Mouse (Mus musculus) gastrocnemius, adult 2 months (tissue): Measurements from ENCODE around the gene Psma4. TPM values are rescaled to one million over a fixed set of nuclear protein-coding genes. Genes with fewer than 3 reads are reported as not detected.
"Not testable (repeated sequence)": the region's sequence is repeated elsewhere in the genome, so short reads cannot be mapped to it uniquely, and the experiment has no call there.

Experiments
- DNase-seq: peaks from one replicate; pipeline ENCODE4 v3.0.0; 2022
- H3K27ac ChIP-seq: fragments of 200-600 bp; 2 replicates; pipeline ENCODE4 v1.8.1; 2022; ENCODE audit warnings: mild to moderate bottlenecking
- H3K4me3 ChIP-seq: fragments of 200-600 bp; 2 replicates; pipeline ENCODE4 v1.8.1; 2022; ENCODE audit warnings: mild to moderate bottlenecking, moderate library complexity
- CTCF ChIP-seq: fragments of 200-600 bp; IDR thresholded peaks from 2 replicates; pipeline ENCODE4 v1.8.1; 2022; ENCODE audit warnings: antibody characterized with exemption, mild to moderate bottlenecking, moderate library complexity
- intact Hi-C: fragments of 180-260 bp; cut with DNase I; formaldehyde crosslinking; loops from one replicate; pipeline ENCODE4 v1.15.1; 2025
- total RNA-seq, 2 experiments: library from RNA; stranded (reverse); gene quantifications; 2 replicates each; pipeline ENCODE4 v1.2.3; 2021

Gene Psma4
- total RNA-seq, 2 experiments from 2014 or later, result 131 TPM

GRCm38 (mm10) chr9:54944467-54944866 is 6.1 kb upstream of the Psma4 start:
- Histone ChIP-seq H3K27ac (no peak overlapping the region), H3K4me3 (no peak overlapping the region)
- intact Hi-C loops, result no loop called here
- no peak for DNase-seq
- peak; percentile 11; the same call in 1 of the 2 replicates for TF ChIP-seq CTCF

DNA sequence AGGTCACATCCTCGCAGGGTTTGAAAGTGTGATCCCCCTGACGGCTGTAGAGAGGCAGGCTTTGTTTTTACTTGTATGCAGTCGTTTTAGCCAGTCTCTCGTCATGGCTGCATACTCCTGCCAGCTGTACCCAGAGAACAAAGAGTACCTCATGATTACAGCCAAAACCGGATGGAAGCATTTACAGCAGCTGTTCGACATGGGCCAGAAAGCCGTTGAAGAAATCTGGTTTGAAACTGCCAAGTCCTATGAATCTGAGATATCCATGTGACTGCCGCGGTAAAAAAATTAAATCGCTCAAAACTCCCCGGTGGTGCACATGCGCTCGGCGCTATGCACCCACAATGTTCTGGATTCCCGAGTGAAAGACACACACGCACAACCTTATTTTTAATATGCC is 4.3 kb upstream of the Psma4 start:
- TF ChIP-seq CTCF, result no peak
- intact Hi-C loops, result no loop called here
- H3K27ac ChIP-seq, result no peak overlapping the region
- DNase-seq, result no peak
- H3K4me3 ChIP-seq, result peak overlapping the region; percentile 54

GRCm38 (mm10) chr9:54949465-54949864 is 1.1 kb upstream of the Psma4 start:
- no peak for TF ChIP-seq CTCF
- intact Hi-C loops, result no loop called here
- DNase-seq, result peak; percentile 57

GRCm38 (mm10) chr9:54950162-54950561 is 428 bp upstream of the Psma4 start:
- intact Hi-C loops, result loop anchor here (2.0 to 5.0 kb wide), 3 partner anchors 33 to 218 kb away; partner anchors contain the start of genes Hykk, Ireb2 and Wdr61
- DNase-seq, result not testable (repeated sequence)
- Histone ChIP-seq H3K4me3 (peak overlapping the region; percentile 98), H3K27ac (peak overlapping the region; percentile 93)

More at GRCm38 (mm10) chr9:54949465-54949864, 1.1 kb upstream of the Psma4 start:
- Histone ChIP-seq H3K4me3 (no peak overlapping the region), H3K27ac (peak overlapping the region; percentile 93)

- Histone ChIP-seq H3K4me3 (no peak overlapping the region), H3K27ac (no peak overlapping the region)
- TF ChIP-seq CTCF, result no peak
- intact Hi-C loops, result no loop called here
- no peak for DNase-seq
These were observed 10.5 kb downstream of the Psma4 start for GRCm38 (mm10) chr9:54961059-54961458.

DNA sequence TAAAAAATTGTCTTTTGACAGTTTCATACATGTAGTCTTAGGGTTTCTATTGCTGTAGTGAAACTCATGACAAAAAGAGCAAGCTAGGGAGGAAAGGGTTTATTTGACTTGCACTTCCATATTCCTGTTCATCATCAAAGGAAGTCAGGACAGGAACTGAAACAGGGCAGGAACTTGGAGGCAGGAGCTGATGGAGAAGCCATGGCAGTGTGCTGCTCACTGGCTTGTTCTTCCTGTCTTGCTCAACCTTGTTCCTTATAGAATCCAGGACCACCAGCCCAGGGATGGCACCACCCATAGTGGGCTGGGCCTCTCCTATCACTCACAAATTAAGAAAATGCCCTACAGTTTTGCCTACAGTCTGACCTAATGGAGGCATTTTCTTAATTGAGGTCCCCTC is 13.1 kb downstream of the Psma4 start:
- Histone ChIP-seq H3K27ac (no peak overlapping the region), H3K4me3 (no peak overlapping the region)
- TF ChIP-seq CTCF, result no peak
- intact Hi-C loops, result no loop called here
- DNase-seq, result no peak

GRCm38 (mm10) chr9:54969972-54970637 is 19.5 kb downstream of the Psma4 start:
- Histone ChIP-seq H3K4me3 (no peak overlapping the region), H3K27ac (no peak overlapping the region)
- DNase-seq, result no peak
- TF ChIP-seq CTCF, result no peak
- intact Hi-C loops, result no loop called here

GRCm38 (mm10) chr9:54980674-54981073 is 30.1 kb downstream of the Psma4 start, which contains the start of gene Chrna5:
Gene Chrna5 (plus strand): TSS chr9:54980880.
- TF ChIP-seq CTCF, result no peak
- Histone ChIP-seq H3K27ac (no peak within 1 kb of the TSS), H3K4me3 (peak within 1 kb of the TSS; percentile 71)
- intact Hi-C loops, result no loop called here
- DNase-seq, result no peak

DNA sequence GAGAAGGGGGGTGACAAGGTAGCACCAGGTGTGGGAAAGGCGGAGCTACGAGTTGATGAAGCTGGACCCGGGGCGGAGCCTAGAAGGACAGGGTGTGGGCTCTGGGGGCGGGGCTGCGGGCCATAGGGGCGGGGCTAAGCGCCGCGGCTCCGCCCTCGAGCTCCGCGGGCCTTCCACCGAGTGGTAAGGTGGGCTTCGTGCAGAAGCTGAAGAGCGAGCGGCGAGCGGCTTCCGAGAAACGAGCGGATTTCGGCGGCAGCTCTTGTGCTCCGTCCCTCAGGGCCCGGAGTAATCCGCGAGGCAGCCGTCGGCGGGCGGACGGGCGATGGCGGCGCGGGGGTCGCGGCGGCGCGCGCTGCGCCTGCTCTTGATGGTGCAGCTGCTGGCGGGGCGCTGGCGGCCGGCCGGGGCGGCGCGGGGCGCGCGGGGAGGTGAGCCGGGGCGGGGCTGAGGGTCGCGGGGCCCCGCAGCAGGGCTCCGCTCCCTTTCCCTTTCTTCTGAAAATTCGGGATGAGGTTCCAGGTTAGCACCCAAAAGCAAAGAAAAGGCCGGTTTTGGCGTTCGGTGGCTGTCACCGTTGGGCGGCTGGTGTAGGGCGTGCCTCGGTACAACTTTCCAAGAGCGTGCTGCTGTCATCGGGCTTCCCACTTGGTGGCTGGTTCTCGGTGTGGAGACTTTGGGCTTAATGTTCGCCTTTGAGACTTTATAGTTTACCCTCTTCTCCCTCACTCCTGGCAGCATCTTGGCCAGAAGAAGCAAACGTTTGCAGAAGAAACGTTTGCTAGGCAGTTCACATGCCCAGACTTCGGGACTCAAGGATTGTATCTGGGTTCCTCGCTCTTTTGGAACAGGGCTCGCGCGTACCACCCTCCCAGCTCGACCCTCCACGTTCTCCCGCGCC is 31.0 kb downstream of the Psma4 start:
- TF ChIP-seq CTCF, result no peak
- H3K4me3 ChIP-seq, result peak overlapping the region; percentile 71
- intact Hi-C loops, result no loop called here
- peak; percentile 21 for DNase-seq
- H3K27ac ChIP-seq, result no peak overlapping the region

DNA sequence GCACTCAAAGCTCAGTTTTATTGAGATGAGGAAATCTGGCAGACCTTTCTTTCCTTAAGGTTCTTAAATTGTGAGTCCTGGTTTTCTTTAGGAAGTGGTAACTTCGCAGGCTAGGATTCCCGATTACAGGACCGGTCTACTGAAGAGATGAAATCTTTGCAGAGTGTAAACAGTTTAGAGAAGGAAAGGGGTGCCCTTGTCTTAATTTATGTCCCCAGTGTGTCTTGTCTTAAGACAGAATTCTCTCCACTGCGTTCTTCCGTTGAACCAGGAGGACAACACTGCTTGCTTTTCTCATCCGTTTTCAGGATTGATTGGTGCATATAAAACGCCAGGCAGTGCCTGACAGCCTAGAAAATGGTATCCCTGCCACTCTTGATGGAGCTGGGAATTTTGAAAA is 31.8 kb downstream of the Psma4 start:
- intact Hi-C loops, result no loop called here
- H3K27ac ChIP-seq, result no peak overlapping the region
- TF ChIP-seq CTCF, result no peak
- DNase-seq, result no peak
- H3K4me3 ChIP-seq, result no peak overlapping the region

DNA sequence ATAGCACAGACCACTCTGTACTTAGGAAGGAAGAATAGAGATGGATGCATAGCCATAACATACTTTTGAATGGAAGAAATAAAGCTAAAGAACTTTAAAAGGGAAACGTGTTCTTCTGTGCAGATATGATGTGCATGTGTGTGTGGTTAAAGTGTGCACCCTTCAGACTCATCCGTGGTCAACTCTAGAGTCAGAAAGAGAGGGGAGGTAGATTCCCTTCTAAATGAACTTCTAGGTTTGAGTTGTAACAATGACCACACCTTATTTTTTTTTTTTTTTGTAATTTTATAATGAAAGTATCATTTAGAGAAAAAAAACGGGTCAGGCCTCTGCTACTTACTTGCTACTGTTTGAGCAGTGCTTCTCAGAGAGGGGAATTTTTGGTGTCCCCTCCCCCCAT is 39.8 kb downstream of the Psma4 start:
- Histone ChIP-seq H3K4me3 (no peak overlapping the region), H3K27ac (no peak overlapping the region)
- TF ChIP-seq CTCF, result no peak
- intact Hi-C loops, result no loop called here
- DNase-seq, result no peak

- intact Hi-C loops, result no loop called here
- H3K4me3 ChIP-seq, result no peak overlapping the region
- TF ChIP-seq CTCF, result no peak
- no peak overlapping the region for H3K27ac ChIP-seq
- DNase-seq, result no peak
These were observed 43.8 kb downstream of the Psma4 start for GRCm38 (mm10) chr9:54994381-54994780.

DNA sequence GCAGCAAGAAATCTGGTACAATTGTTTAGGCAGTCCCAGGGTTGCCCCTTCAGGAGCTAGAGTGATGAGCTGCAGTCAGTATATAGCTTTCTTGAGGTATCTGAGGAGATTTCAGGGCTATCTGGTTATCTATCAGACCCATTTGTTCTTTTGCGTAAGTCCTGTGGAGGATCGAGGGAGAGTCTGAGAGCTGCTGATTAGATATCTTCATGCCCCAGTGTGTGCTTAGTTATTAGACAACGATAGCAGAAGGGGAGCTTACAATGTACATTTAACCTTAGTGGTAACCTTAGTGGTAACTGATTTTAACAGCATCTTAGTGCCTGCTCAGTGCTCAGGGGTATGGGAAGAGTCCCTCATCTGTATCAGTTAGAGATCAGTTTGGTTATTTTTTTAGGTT is 45.1 kb downstream of the Psma4 start:
- intact Hi-C loops, result no loop called here
- no peak for TF ChIP-seq CTCF
- H3K27ac ChIP-seq, result no peak overlapping the region
- no peak for DNase-seq
- no peak overlapping the region for H3K4me3 ChIP-seq
